Mouse (Mus musculus) hindbrain, embryonic 10.5 days (tissue): ENCODE results near the gene Ap1ar. TPM values are rescaled to one million over a fixed set of nuclear protein-coding genes. Genes with fewer than 3 reads are reported as not detected.
A peak's percentile ranks its signal among the peaks of the same experiment; 100 is the strongest.

Source experiments
- DNase-seq: peaks from one replicate; pipeline ENCODE4 v3.0.0-alpha.2; 2017; ENCODE audit warnings: low spot score
- H3K27ac ChIP-seq: fragments of 300-500 bp; sonication (generic); 2 replicates; pipeline ENCODE4 v1.5.1; 2016; ENCODE audit warnings: mild to moderate bottlenecking, moderate library complexity
- H3K27me3 ChIP-seq: fragments of 300-500 bp; sonication (generic); 2 replicates; pipeline ENCODE4 v1.6.1; 2016; ENCODE audit warnings: mild to moderate bottlenecking; ENCODE audit not compliant: poor library complexity, insufficient read depth, severe bottlenecking
- H3K36me3 ChIP-seq: fragments of 300-500 bp; sonication (generic); 2 replicates; pipeline ENCODE4 v1.6.1; 2016; ENCODE audit warnings: mild to moderate bottlenecking, moderate library complexity
- H3K4me1 ChIP-seq: fragments of 300-500 bp; sonication (generic); replicated peaks from 2 replicates; pipeline ENCODE4 v1.6.1; 2016; ENCODE audit warnings: mild to moderate bottlenecking
- H3K4me3 ChIP-seq: fragments of 300-500 bp; sonication (generic); 2 replicates; pipeline ENCODE4 v1.5.1; 2016; ENCODE audit warnings: mild to moderate bottlenecking, moderate library complexity
- H3K9me3 ChIP-seq: fragments of 300-500 bp; sonication (generic); 2 replicates; pipeline ENCODE4 v1.6.1; 2016; ENCODE audit warnings: mild to moderate bottlenecking, moderate library complexity
- WGBS: fragments of 180-500 bp; shearing (Covaris S2); methylation state at CpG from one replicate; pipeline ENCODE4 v1.1.7; 2016; 5-methylcytosine and 5-hydroxymethylcytosine counted together
- polyA plus RNA-seq: library from polyadenylated mRNA; unstranded; fragments of >200 nt; fragmentation: Nextera tagmentation; extraction: Ambion mirVana; gene quantifications from 2 replicates; pipeline ENCODE4 v1.2.1, GENCODE M21; 2016

Ap1ar gene
- polyA plus RNA-seq, 1 experiment from 2014 or later = 56.0 TPM

DNA sequence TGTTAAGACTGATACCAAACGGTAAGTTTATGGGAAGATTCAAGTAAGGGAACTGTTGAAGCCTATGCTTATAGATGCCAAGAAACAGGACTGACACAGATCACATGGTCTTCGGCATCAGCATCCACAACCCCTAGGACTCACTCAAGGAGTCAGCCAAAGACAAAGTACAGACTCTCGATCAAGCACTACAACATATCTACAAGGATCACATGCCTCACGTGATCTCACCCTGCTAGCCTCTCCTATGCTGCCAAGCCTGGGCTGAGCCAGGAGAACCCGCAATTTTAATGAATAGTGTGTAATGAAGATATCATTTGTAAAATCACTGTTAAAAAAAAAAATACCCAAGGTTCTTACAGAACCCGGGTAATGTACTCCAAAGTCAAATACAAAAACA, 1.7 kb downstream of the Ap1ar start:
- H3K27ac ChIP-seq = no peak overlapping the region
- H3K36me3 ChIP-seq = peaks cover 17% of the 10 kb centered on the region
- 91% methylated on average over 6 of the region's 6 CpGs for WGBS
- no peaks in the 10 kb centered on the region for H3K9me3 ChIP-seq
- no peak for DNase-seq
- peaks cover 27% of the 10 kb centered on the region for H3K4me1 ChIP-seq
- no peaks in the 10 kb centered on the region for H3K27me3 ChIP-seq
- H3K4me3 ChIP-seq = no peak overlapping the region

- WGBS = 87% methylated on average over 4 of the region's 4 CpGs
- Histone ChIP-seq H3K27me3 (no peaks in the 10 kb centered on the region), H3K9me3 (no peaks in the 10 kb centered on the region), H3K36me3 (peaks cover 18% of the 10 kb centered on the region), H3K27ac (no peak overlapping the region), H3K4me1 (peaks cover 27% of the 10 kb centered on the region), H3K4me3 (no peak overlapping the region)
- DNase-seq = no peak
Measured at GRCm38 (mm10) chr3:127834040-127834439, 3.3 kb downstream of the Ap1ar start.

- WGBS = 69% methylated on average over 6 of the region's 6 CpGs
- Histone ChIP-seq H3K4me3 (no peak overlapping the region), H3K27me3 (no peaks in the 10 kb centered on the region), H3K36me3 (peaks cover 18% of the 10 kb centered on the region), H3K27ac (no peak overlapping the region), H3K4me1 (peaks cover 21% of the 10 kb centered on the region), H3K9me3 (no peaks in the 10 kb centered on the region)
- no peak for DNase-seq
Measured at GRCm38 (mm10) chr3:127831079-127831478, 6.2 kb downstream of the Ap1ar start.

DNA sequence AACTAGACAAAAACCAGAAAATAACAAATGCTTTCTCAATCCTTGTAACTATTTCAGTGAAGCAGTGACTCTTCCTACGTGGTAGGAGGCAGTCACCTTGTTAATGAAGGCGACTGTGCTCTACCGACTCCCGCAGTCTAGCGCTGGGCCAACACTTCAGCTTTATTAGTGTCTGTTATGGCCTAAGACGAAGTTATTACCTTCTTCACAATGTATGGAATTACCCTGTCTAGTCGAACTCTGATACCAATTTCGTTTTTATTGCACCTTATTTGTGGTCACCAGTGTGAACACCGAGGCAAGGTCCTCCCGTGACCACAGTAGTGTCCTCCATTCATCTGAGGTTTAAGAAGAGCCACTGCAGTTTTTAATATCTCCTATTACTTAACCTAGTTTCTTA, 7.1 kb downstream of the Ap1ar start:
- Histone ChIP-seq H3K27me3 (no peaks in the 10 kb centered on the region), H3K27ac (no peak overlapping the region), H3K4me1 (peaks cover 12% of the 10 kb centered on the region), H3K4me3 (no peak overlapping the region), H3K9me3 (no peaks in the 10 kb centered on the region), H3K36me3 (peaks cover 18% of the 10 kb centered on the region)
- WGBS = 93% methylated on average over 10 of the region's 10 CpGs
- no peak for DNase-seq

GRCm38 (mm10) chr3:127827123-127827522, 10.2 kb downstream of the Ap1ar start:
- H3K27ac ChIP-seq = peak overlapping the region; percentile 47; the same call in 1 of the 2 replicates
- DNase-seq = no peak
- 51% methylated on average over 7 of the region's 7 CpGs for WGBS
- H3K4me3 ChIP-seq = no peak overlapping the region
- H3K4me1 ChIP-seq = peaks cover 11% of the 10 kb centered on the region
- H3K36me3 ChIP-seq = peaks cover 13% of the 10 kb centered on the region
- H3K9me3 ChIP-seq = no peaks in the 10 kb centered on the region
- H3K27me3 ChIP-seq = no peaks in the 10 kb centered on the region

DNA sequence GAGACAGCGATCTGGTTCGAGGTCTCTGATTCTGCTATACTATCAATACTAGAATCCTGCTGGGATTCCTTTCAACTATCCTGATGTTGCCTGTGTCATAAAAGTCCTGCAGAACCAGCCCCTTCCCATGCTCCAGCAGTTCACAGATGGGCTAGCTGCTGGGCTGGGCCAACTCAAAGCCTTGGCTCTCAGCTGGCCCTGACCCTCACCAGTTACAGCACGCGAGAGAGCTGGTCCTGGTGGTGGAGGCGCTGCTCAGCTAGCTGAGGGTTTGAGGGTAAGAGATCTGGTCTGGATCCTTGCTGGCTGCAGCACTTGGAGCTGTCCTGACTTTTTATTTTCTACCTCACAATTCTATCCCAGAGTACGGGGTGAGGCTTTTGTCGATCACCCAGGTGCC, 10.8 kb downstream of the Ap1ar start:
- 88% methylated on average over 7 of the region's 7 CpGs for WGBS
- peaks cover 19% of the 10 kb centered on the region for H3K36me3 ChIP-seq
- 0 out of 2 replicates have a peak overlapping the region, but pooled peaks have one; percentile 53 for H3K27ac ChIP-seq
- no peaks in the 10 kb centered on the region for H3K27me3 ChIP-seq
- peaks cover 11% of the 10 kb centered on the region for H3K4me1 ChIP-seq
- no peaks in the 10 kb centered on the region for H3K9me3 ChIP-seq
- H3K4me3 ChIP-seq = no peak overlapping the region
- DNase-seq = no peak

GRCm38 (mm10) chr3:127823886-127824863, 13.1 kb downstream of the Ap1ar start:
- Histone ChIP-seq H3K4me1 (peaks cover 11% of the 10 kb centered on the region), H3K4me3 (no peak overlapping the region), H3K27me3 (no peaks in the 10 kb centered on the region), H3K36me3 (peaks cover 27% of the 10 kb centered on the region), H3K9me3 (no peaks in the 10 kb centered on the region), H3K27ac (no peak overlapping the region)
- 85% methylated on average over 17 of the region's 17 CpGs for WGBS
- DNase-seq = no peak

DNA sequence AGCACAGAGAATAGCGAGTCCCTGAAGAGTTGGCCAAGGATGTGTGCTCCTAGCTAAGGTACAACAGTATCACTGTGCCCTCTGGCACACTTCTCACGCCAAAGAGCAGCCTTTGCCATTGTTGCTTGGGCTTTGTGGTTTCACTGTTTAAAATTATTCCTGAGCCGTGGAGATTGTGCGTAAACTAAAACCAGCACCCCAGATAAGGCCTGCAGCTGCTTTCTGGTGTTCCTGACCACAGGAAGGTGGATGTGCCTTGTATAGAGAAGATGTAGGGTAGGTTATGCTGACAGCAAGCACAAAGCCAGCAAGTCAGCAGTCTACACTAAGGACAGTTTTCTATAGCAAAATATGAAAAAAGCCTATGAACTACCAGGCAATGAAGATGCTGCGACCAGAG, 16.1 kb downstream of the Ap1ar start:
- Histone ChIP-seq H3K27ac (no peak overlapping the region), H3K9me3 (no peaks in the 10 kb centered on the region), H3K36me3 (peaks cover 50% of the 10 kb centered on the region), H3K4me3 (no peak overlapping the region), H3K27me3 (no peaks in the 10 kb centered on the region), H3K4me1 (0 out of 2 replicates have a peak, but pooled peaks cover 4% of the 10 kb centered on the region)
- no peak for DNase-seq
- WGBS = 90% methylated on average over 5 of the region's 5 CpGs

DNA sequence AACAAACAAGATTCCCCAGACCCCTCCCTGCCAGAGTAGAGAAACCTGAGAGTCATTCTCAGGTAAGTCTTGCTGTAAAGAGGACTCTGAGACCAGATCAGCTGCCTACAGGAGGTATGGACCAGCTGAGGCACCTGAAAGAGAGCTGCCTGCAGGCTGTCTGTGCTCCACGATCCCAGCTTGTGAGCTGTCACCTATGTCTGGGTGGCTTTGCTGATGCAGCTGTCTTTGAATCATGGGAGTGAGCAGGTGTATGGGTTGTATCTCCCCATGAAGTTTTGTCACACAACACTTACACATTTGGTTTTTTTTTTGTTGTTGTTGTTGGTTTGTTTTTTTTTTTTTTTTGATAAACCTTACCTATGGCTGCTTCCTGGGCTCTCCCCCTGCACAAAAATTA, 16.9 kb downstream of the Ap1ar start:
- 88% methylated on average over 1 of the region's 1 CpGs for WGBS
- DNase-seq = no peak
- H3K4me3 ChIP-seq = no peak overlapping the region
- 0 out of 2 replicates have a peak, but pooled peaks cover 4% of the 10 kb centered on the region for H3K4me1 ChIP-seq
- peaks cover 53% of the 10 kb centered on the region for H3K36me3 ChIP-seq
- H3K27me3 ChIP-seq = no peaks in the 10 kb centered on the region
- H3K27ac ChIP-seq = no peak overlapping the region
- H3K9me3 ChIP-seq = no peaks in the 10 kb centered on the region

- Histone ChIP-seq H3K36me3 (peaks cover 58% of the 10 kb centered on the region), H3K9me3 (no peaks in the 10 kb centered on the region), H3K27me3 (no peaks in the 10 kb centered on the region), H3K4me1 (0 out of 2 replicates have a peak, but pooled peaks cover 4% of the 10 kb centered on the region), H3K27ac (0 out of 2 replicates have a peak overlapping the region, but pooled peaks have one; percentile 12), H3K4me3 (no peak overlapping the region)
- DNase-seq = no peak
- 85% methylated on average over 11 of the region's 11 CpGs for WGBS
Measured at GRCm38 (mm10) chr3:127818694-127819663, 18.3 kb downstream of the Ap1ar start.

- Histone ChIP-seq H3K9me3 (no peaks in the 10 kb centered on the region), H3K27me3 (no peaks in the 10 kb centered on the region), H3K4me3 (no peak overlapping the region), H3K4me1 (0 out of 2 replicates have a peak, but pooled peaks cover 4% of the 10 kb centered on the region), H3K27ac (no peak overlapping the region), H3K36me3 (peaks cover 72% of the 10 kb centered on the region)
- DNase-seq = no peak
- 76% methylated on average over 7 of the region's 7 CpGs for WGBS
Measured at GRCm38 (mm10) chr3:127817120-127817683, 20.1 kb downstream of the Ap1ar start.

DNA sequence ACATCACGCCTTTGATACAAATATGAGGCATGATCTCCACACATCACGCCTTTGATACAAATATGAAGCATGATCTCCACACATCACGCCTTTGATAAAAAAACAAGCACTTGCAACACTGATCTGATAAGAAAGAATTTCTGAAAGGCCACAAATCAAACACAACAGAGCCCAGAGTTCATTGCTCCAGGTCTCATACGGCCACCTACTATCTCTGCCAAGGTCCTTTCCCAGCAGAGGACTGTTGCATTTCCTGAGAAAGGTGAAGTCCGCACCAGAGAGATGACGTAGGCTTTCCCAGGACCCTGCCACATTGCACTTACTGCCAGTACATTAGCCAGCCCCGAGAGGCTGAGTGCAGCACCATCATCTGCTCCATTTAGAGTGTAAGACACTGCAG, 28.2 kb downstream of the Ap1ar start:
- no peak for DNase-seq
- Histone ChIP-seq H3K27ac (no peak overlapping the region), H3K4me1 (peaks cover 8% of the 10 kb centered on the region; the same call in 1 of the 2 replicates), H3K9me3 (no peaks in the 10 kb centered on the region), H3K27me3 (no peaks in the 10 kb centered on the region), H3K4me3 (no peak overlapping the region), H3K36me3 (peaks cover 77% of the 10 kb centered on the region)
- WGBS = 95% methylated on average over 7 of the region's 7 CpGs
